Mouse (Mus musculus) CH12.LX (cell line): Measurements from ENCODE around the gene Cald1. TPM values are rescaled to one million over a fixed set of nuclear protein-coding genes. Genes with fewer than 3 reads are reported as not detected.

Experiments used
- DNase-seq: peaks from one replicate; pipeline ENCODE4 v3.0.0-alpha.2; 2013; ENCODE audit errors: extremely low read depth
- H3K27ac ChIP-seq: 2 replicates; pipeline ENCODE4 v1.5.1; 2012; ENCODE audit warnings: low read depth, mild to moderate bottlenecking, control low read depth, moderate library complexity; ENCODE audit not compliant: insufficient read depth
- H3K27me3 ChIP-seq: replicated peaks from 2 replicates; pipeline ENCODE3; 2012; ENCODE audit warnings: inconsistent platforms
- H3K36me3 ChIP-seq, 2 experiments: replicated peaks in 1 of 2; 2 replicates each; pipeline versions ENCODE3 to v1.6.1; 2012; ENCODE audit warnings: inconsistent platforms in 1 of 2, low read length in 1 of 2, mild to moderate bottlenecking in 1 of 2, mixed read lengths in 1 of 2, moderate library complexity in 1 of 2; ENCODE audit not compliant: control insufficient read depth in 1 of 2, insufficient read depth in 1 of 2
- H3K4me1 ChIP-seq, 2 experiments: 2 replicates each; pipeline ENCODE4 v1.6.1; 2012; ENCODE audit warnings: inconsistent platforms in 1 of 2, moderate library complexity in 1 of 2; ENCODE audit not compliant: insufficient read depth in 2 of 2, control insufficient read depth in 1 of 2
- H3K4me2 ChIP-seq: 2 replicates; pipeline ENCODE4 v1.6.1; 2012; ENCODE audit warnings: low read depth, mild to moderate bottlenecking, control low read depth; ENCODE audit not compliant: poor library complexity, insufficient read depth, severe bottlenecking
- H3K4me3 ChIP-seq, 3 experiments: fragments of 150-350 bp in 1 of 3; sonication (generic) in 1 of 3; replicated peaks in 1 of 3; 2 replicates each; pipeline versions ENCODE3 to v1.5.1; 2011 to 2012; ENCODE audit warnings: low read depth in 2 of 3, low read length in 2 of 3, mild to moderate bottlenecking in 2 of 3, moderate library complexity in 2 of 3, control low read depth in 1 of 3, improper control_type of control experiment in 1 of 3, inconsistent platforms in 1 of 3, mixed read lengths in 1 of 3; ENCODE audit not compliant: poor library complexity in 1 of 3
- H3K79me2 ChIP-seq: replicated peaks from 2 replicates; pipeline ENCODE4 v1.6.1; 2012; ENCODE audit warnings: mild to moderate bottlenecking, moderate library complexity; ENCODE audit not compliant: control insufficient read depth, poor library complexity, insufficient read depth, severe bottlenecking; ENCODE audit errors: extremely low read depth
- H3K9ac ChIP-seq: 2 replicates; pipeline ENCODE4 v1.6.1; 2012; ENCODE audit warnings: low read depth, mild to moderate bottlenecking, control low read depth, moderate library complexity; ENCODE audit not compliant: insufficient read depth
- H3K9me3 ChIP-seq: replicated peaks from 2 replicates; pipeline ENCODE3; 2012; ENCODE audit warnings: low read length, inconsistent platforms, mixed read lengths
- CHD1 ChIP-seq: IDR thresholded peaks from 2 replicates; pipeline ENCODE4 v1.6.1; 2012; ENCODE audit warnings: low read depth, low read length, improper control_type of control experiment, inconsistent platforms
- CHD2 ChIP-seq: IDR thresholded peaks from 2 replicates; pipeline ENCODE4 v1.6.1; 2011; ENCODE audit warnings: low read length, improper control_type of control experiment
- EP300 ChIP-seq: IDR thresholded peaks from 2 replicates; pipeline ENCODE4 v1.6.1; 2011; ENCODE audit warnings: low read length, improper control_type of control experiment
- GABPA ChIP-seq: IDR thresholded peaks from 2 replicates; pipeline ENCODE4 v1.6.1; 2012; ENCODE audit warnings: low read depth, low read length, improper control_type of control experiment, inconsistent platforms; ENCODE audit not compliant: insufficient replicate concordance
- HCFC1 ChIP-seq: IDR thresholded peaks from 2 replicates; pipeline ENCODE4 v1.6.1; 2012; ENCODE audit warnings: low read depth, mild to moderate bottlenecking, inconsistent platforms, low read length, improper control_type of control experiment
- IRF4 ChIP-seq: IDR thresholded peaks from 2 replicates; pipeline ENCODE4 v1.6.1; 2014; ENCODE audit warnings: low read depth, mild to moderate bottlenecking, inconsistent platforms, low read length, improper control_type of control experiment
- KAT2A ChIP-seq: IDR thresholded peaks from 2 replicates; pipeline ENCODE4 v1.6.1; 2012; ENCODE audit warnings: low read length, improper control_type of control experiment, inconsistent platforms; ENCODE audit not compliant: insufficient replicate concordance
- MAFK ChIP-seq: IDR thresholded peaks from 2 replicates; pipeline ENCODE4 v1.6.1; 2011; ENCODE audit warnings: low read length, improper control_type of control experiment; ENCODE audit not compliant: insufficient replicate concordance
- MAX ChIP-seq: IDR thresholded peaks from 2 replicates; pipeline ENCODE4 v1.6.1; 2011; ENCODE audit warnings: low read length, improper control_type of control experiment
- MEF2A ChIP-seq: IDR thresholded peaks from 2 replicates; pipeline ENCODE4 v1.6.1; 2014; ENCODE audit warnings: low read depth, mild to moderate bottlenecking, inconsistent platforms, low read length, improper control_type of control experiment, borderline replicate concordance
- MYC ChIP-seq: IDR thresholded peaks from 2 replicates; pipeline ENCODE4 v1.6.1; 2011; ENCODE audit warnings: low read depth, mild to moderate bottlenecking, improper control_type of control experiment, low read length
- NRF1 ChIP-seq: IDR thresholded peaks from 2 replicates; pipeline ENCODE4 v1.6.1; 2014; ENCODE audit warnings: low read depth, mild to moderate bottlenecking, inconsistent platforms, low read length, improper control_type of control experiment, moderate library complexity
- POLR2AphosphoS2 ChIP-seq: IDR thresholded peaks from 2 replicates; pipeline ENCODE4 v1.6.1; 2011; ENCODE audit warnings: low read depth, low read length, improper control_type of control experiment
- RAD21 ChIP-seq: IDR thresholded peaks from 2 replicates; pipeline ENCODE4 v1.6.1; 2011; ENCODE audit warnings: low read depth, mild to moderate bottlenecking, low read length, improper control_type of control experiment, moderate library complexity
- RCOR1 ChIP-seq: conservative IDR thresholded peaks from 2 replicates; pipeline ENCODE4 v1.6.1; 2012; ENCODE audit warnings: low read depth, mild to moderate bottlenecking, inconsistent platforms, low read length, improper control_type of control experiment
- SIN3A ChIP-seq: IDR thresholded peaks from 2 replicates; pipeline ENCODE4 v1.6.1; 2012; ENCODE audit warnings: low read length, improper control_type of control experiment, inconsistent platforms
- SMC3 ChIP-seq: IDR thresholded peaks from 2 replicates; pipeline ENCODE4 v1.6.1; 2011; ENCODE audit warnings: low read depth, low read length, improper control_type of control experiment
- TBP ChIP-seq: conservative IDR thresholded peaks from 2 replicates; pipeline ENCODE4 v1.6.1; 2011; ENCODE audit warnings: low read depth, low read length, improper control_type of control experiment
- TCF12 ChIP-seq: IDR thresholded peaks from 2 replicates; pipeline ENCODE4 v1.6.1; 2014; ENCODE audit warnings: low read depth, mild to moderate bottlenecking, inconsistent platforms, low read length, improper control_type of control experiment
- UBTF ChIP-seq: IDR thresholded peaks from 2 replicates; pipeline ENCODE4 v1.6.1; 2012; ENCODE audit warnings: low read depth, mild to moderate bottlenecking, inconsistent platforms, low read length, improper control_type of control experiment, moderate library complexity
- USF1 ChIP-seq: IDR thresholded peaks from 2 replicates; pipeline ENCODE4 v1.6.1; 2014; ENCODE audit warnings: low read depth, mild to moderate bottlenecking, inconsistent platforms, low read length, improper control_type of control experiment
- USF2 ChIP-seq: conservative IDR thresholded peaks from 2 replicates; pipeline ENCODE4 v1.6.1; 2011; ENCODE audit warnings: low read depth, low read length, improper control_type of control experiment
- ZC3H11A ChIP-seq: IDR thresholded peaks from 2 replicates; pipeline ENCODE4 v1.6.1; 2012; ENCODE audit warnings: low read depth, mild to moderate bottlenecking, inconsistent platforms, low read length, improper control_type of control experiment
- ZKSCAN1 ChIP-seq: IDR thresholded peaks from 2 replicates; pipeline ENCODE4 v1.6.1; 2012; ENCODE audit warnings: low read depth, inconsistent platforms, low read length, improper control_type of control experiment, borderline replicate concordance
- ZNF384 ChIP-seq: IDR thresholded peaks from 2 replicates; pipeline ENCODE4 v1.6.1; 2012; ENCODE audit warnings: low read depth, low read length, improper control_type of control experiment, inconsistent platforms
- dilution Hi-C: fragments of 300-500 bp; cut with MboI; formaldehyde crosslinking; loops from 2 replicates; pipeline ENCODE4 v1.14.3; 2020; ENCODE audit warnings: low sequenced_read_pairs; ENCODE audit not compliant: extremely low pct_unique_long_range_greater_than_20kb, extremely low pct_ligation_motif_present
- in situ Hi-C: fragments of 300-500 bp; cut with MboI; formaldehyde crosslinking; loops from 3 replicates; pipeline ENCODE4 v1.14.3; 2019; ENCODE audit warnings: low sequenced_read_pairs, low pct_ligation_motif_present, low pct_unique_long_range_greater_than_20kb, mixed read lengths
- polyA plus RNA-seq: library from polyadenylated mRNA; unstranded; fragments of >175 nt; gene quantifications from 2 replicates; pipeline ENCODE4 v1.2.1, GENCODE M21; 2012; ENCODE audit warnings: low read depth; ENCODE audit not compliant: insufficient read length
- total RNA-seq, 2 experiments: library from RNA; depleted of rRNA; stranded (reverse); fragments of 300-350 nt in 1 of 2; fragments of >200 nt in 1 of 2; gene quantifications; 2 replicates each; pipeline ENCODE4 v1.2.3; 2012 to 2014

The Cald1 gene
- total and polyA plus RNA-seq, 3 experiments = 0.55 to 4.0 (median 1.1) TPM

- Histone ChIP-seq H3K27me3 (no peaks in the 10 kb centered on the region), H3K9me3 (peaks cover 2% of the 10 kb centered on the region), H3K4me1 (peaks cover 8 to 37% of the 10 kb centered on the region in 2 experiments; a peak in 3 of 4 replicates), H3K4me2 (no peak overlapping the region), H3K9ac (no peak overlapping the region), H3K79me2 (no peaks in the 10 kb centered on the region), H3K36me3 (no peaks in the 10 kb centered on the region), H3K27ac (no peak overlapping the region), H3K4me3 (no peak overlapping the region)
- dilution Hi-C loops (no loop called here), in situ Hi-C loops (no loop called here)
- TF ChIP-seq CHD2 (no peak), ZC3H11A (no peak), USF1 (no peak), POLR2AphosphoS2 (no peak), RCOR1 (no peak), UBTF (no peak), IRF4 (no peak), ZNF384 (no peak), USF2 (no peak), TCF12 (no peak), TBP (no peak), GABPA (no peak), ZKSCAN1 (no peak), MAFK (no peak), MEF2A (no peak), RAD21 (no peak), HCFC1 (no peak)
- no peak for DNase-seq
Observed at GRCm38 (mm10) chr6:34720447-34720846, 122.1 kb downstream of the Cald1 start.

GRCm38 (mm10) chr6:34721740-34722139 lies 123.4 kb downstream of the Cald1 start:
- Histone ChIP-seq H3K27ac (no peak overlapping the region), H3K9ac (no peak overlapping the region), H3K27me3 (no peaks in the 10 kb centered on the region), H3K9me3 (peaks cover 2% of the 10 kb centered on the region), H3K4me1 (peaks cover 11 to 37% of the 10 kb centered on the region in 2 experiments; a peak in 3 of 4 replicates), H3K4me3 (no peak overlapping the region), H3K4me2 (no peak overlapping the region), H3K79me2 (no peaks in the 10 kb centered on the region), H3K36me3 (no peaks in the 10 kb centered on the region)
- in situ Hi-C loops = no loop called here
- dilution Hi-C loops = no loop called here
- TF ChIP-seq MAX = no peak
- TF ChIP-seq NRF1 = no peak
- no peak for TF ChIP-seq USF1
- TF ChIP-seq EP300 = no peak
- TF ChIP-seq SMC3 = no peak
- TF ChIP-seq SIN3A = no peak
- TF ChIP-seq IRF4 = no peak
- TF ChIP-seq MAFK = no peak
- TF ChIP-seq USF2 = no peak
- no peak for TF ChIP-seq UBTF
- no peak for TF ChIP-seq CHD2
- TF ChIP-seq GABPA = no peak
- no peak for TF ChIP-seq ZKSCAN1
- TF ChIP-seq TCF12 = no peak
- no peak for TF ChIP-seq KAT2A
- no peak for TF ChIP-seq MYC
- TF ChIP-seq CHD1 = no peak
- TF ChIP-seq ZC3H11A = no peak
- TF ChIP-seq, all 38 proteins: peak for 0
- no peak for DNase-seq
